Mouse (Mus musculus) embryonic fibroblast, embryonic 13.5 days (primary cell): ENCODE results near the gene Tepp.

ENCODE experiments used
- CTCF ChIP-seq: IDR thresholded peaks from 2 replicates; pipeline ENCODE4 v1.5.1; 2011; ENCODE audit warnings: mild to moderate bottlenecking, control low read depth, low read length, moderate library complexity, borderline replicate concordance; ENCODE audit not compliant: insufficient read depth
- POLR2A ChIP-seq: IDR thresholded peaks from 2 replicates; pipeline ENCODE4 v1.6.1; 2011; ENCODE audit warnings: low read depth, mild to moderate bottlenecking, control low read depth, low read length, moderate library complexity

GRCm38 (mm10) chr8:95262181-95262580 lies 48.2 kb upstream of the Tepp start:
- TF ChIP-seq CTCF (no peak), POLR2A (no peak)
